In genomic region chr3:79261816-79262316, GRCm38 (mm10) we compare ENCODE assay signal across 8 mouse cellular contexts. TPM values are rescaled to one million over a fixed set of nuclear protein-coding genes. Genes with fewer than 3 reads are reported as not detected.
A peak's percentile ranks its signal among the peaks of the same experiment; 100 is the strongest.
DNase-seq lines count a peak whose midpoint lies in the region; ATAC-seq and TF ChIP-seq lines count a peak whose summit lies in the region.

No protein-coding gene starts in this region.

- no peak overlapping the region for H3K4me3 ChIP-seq in forebrain, embryonic 13.5 days
- H3K4me3 ChIP-seq in forebrain, embryonic 12.5 days (replicated peaks), result no peak overlapping the region
- no peak overlapping the region for H3K4me3 ChIP-seq in kidney, adult 2 months (ENCODE audit: insufficient read depth, low read depth, low read length)
- no peak overlapping the region for H3K4me3 ChIP-seq in lung, embryonic 14.5 days (ENCODE audit: low read depth, low read length)
- H3K4me3 ChIP-seq in thymus, adult 2 months (ENCODE audit: control insufficient read depth, insufficient read depth, low read length), result no peak overlapping the region
- H3K4me3 ChIP-seq in midbrain, embryonic 14.5 days (replicated peaks; ENCODE audit: low read depth, low read length), result no peak overlapping the region

- H3K36me3 ChIP-seq in forebrain, embryonic 13.5 days (ENCODE audit: poor library complexity, severe bottlenecking), result no peaks in the 10 kb centered on the region
- no peaks in the 10 kb centered on the region for H3K36me3 ChIP-seq in forebrain, embryonic 12.5 days (replicated peaks)
- H3K36me3 ChIP-seq in kidney, adult 2 months (ENCODE audit: control insufficient read depth, insufficient read depth, low read length), result no peaks in the 10 kb centered on the region
- H3K36me3 ChIP-seq in lung, embryonic 14.5 days (ENCODE audit: insufficient read depth), result no peaks in the 10 kb centered on the region
- no peaks in the 10 kb centered on the region for H3K36me3 ChIP-seq in thymus, adult 2 months (ENCODE audit: control insufficient read depth, insufficient read depth, low read length)
- H3K36me3 ChIP-seq in midbrain, embryonic 14.5 days (ENCODE audit: control insufficient read depth, insufficient read depth, low read length), result no peaks in the 10 kb centered on the region

- 87% methylated on average over 6 of the region's 6 CpGs for WGBS in forebrain, embryonic 13.5 days
- WGBS in forebrain, embryonic 12.5 days, result 85% methylated on average over 6 of the region's 6 CpGs
- WGBS in kidney, adult 2 months, result 49% methylated on average over 6 of the region's 6 CpGs
- WGBS in lung, embryonic 14.5 days, result 62% methylated on average over 6 of the region's 6 CpGs
- 93% methylated on average over 6 of the region's 6 CpGs for WGBS in thymus, adult 2 months
- WGBS in midbrain, embryonic 14.5 days, result 76% methylated on average over 6 of the region's 6 CpGs

- H3K27ac ChIP-seq in forebrain, embryonic 13.5 days, result no peak overlapping the region
- H3K27ac ChIP-seq in forebrain, embryonic 12.5 days, result no peak overlapping the region
- peak overlapping the region; percentile 87 for H3K27ac ChIP-seq in kidney, adult 2 months (ENCODE audit: insufficient read depth, low read depth, low read length)
- H3K27ac ChIP-seq in lung, embryonic 14.5 days (ENCODE audit: low read depth), result no peak overlapping the region
- no peak overlapping the region for H3K27ac ChIP-seq in thymus, adult 2 months (ENCODE audit: control insufficient read depth, insufficient read depth, low read length)
- no peak overlapping the region for H3K27ac ChIP-seq in midbrain, embryonic 14.5 days (replicated peaks; ENCODE audit: low read depth, low read length)

- TF ChIP-seq POLR2A in kidney, adult 2 months (IDR thresholded peaks at IDR 0.05; ENCODE audit: low read depth, low read length), result no peak
- TF ChIP-seq POLR2A in thymus, adult 2 months (IDR thresholded peaks at IDR 0.05; ENCODE audit: control insufficient read depth, extremely low read depth, insufficient read depth, low read length, poor library complexity), result no peak

- no peak overlapping the region for H3K4me2 ChIP-seq in forebrain, embryonic 13.5 days
- no peak overlapping the region for H3K4me2 ChIP-seq in forebrain, embryonic 12.5 days
- no peak overlapping the region for H3K4me2 ChIP-seq in lung, embryonic 14.5 days
- no peak overlapping the region for H3K4me2 ChIP-seq in midbrain, embryonic 14.5 days (ENCODE audit: low read length)

- no peak for TF ChIP-seq CTCF in kidney, adult 2 months (conservative IDR thresholded peaks at IDR 0.05; ENCODE audit: insufficient read depth, insufficient read length, low read depth, low read length)
- no peak for TF ChIP-seq CTCF in lung, embryonic 14.5 days (IDR thresholded peaks at IDR 0.05; ENCODE audit: low read depth)
- no peak for TF ChIP-seq CTCF in thymus, adult 2 months (IDR thresholded peaks at IDR 0.05; ENCODE audit: borderline replicate concordance, control insufficient read depth, extremely low read depth, insufficient read depth, low read length, poor library complexity)

- peak; percentile 70 for DNase-seq in adipocyte (ENCODE audit: low spot score)
- DNase-seq in kidney, adult 2 months, result peak; percentile 93
- no peak for DNase-seq in lung, embryonic 14.5 days
- no peak for DNase-seq in thymus, adult 2 months
- no peak for DNase-seq in midbrain, embryonic 14.5 days
- DNase-seq in B cell, adult 2 months, result no peak

- no peaks in the 10 kb centered on the region for H3K27me3 ChIP-seq in forebrain, embryonic 13.5 days
- H3K27me3 ChIP-seq in forebrain, embryonic 12.5 days, result no peaks in the 10 kb centered on the region
- H3K27me3 ChIP-seq in kidney, adult 2 months (replicated peaks; ENCODE audit: control insufficient read depth, insufficient read depth, low read length), result no peaks in the 10 kb centered on the region
- no peaks in the 10 kb centered on the region for H3K27me3 ChIP-seq in lung, embryonic 14.5 days (ENCODE audit: insufficient read depth, low read length)
- no peaks in the 10 kb centered on the region for H3K27me3 ChIP-seq in thymus, adult 2 months (ENCODE audit: control insufficient read depth, insufficient read depth, low read length)
- no peaks in the 10 kb centered on the region for H3K27me3 ChIP-seq in midbrain, embryonic 14.5 days (ENCODE audit: control insufficient read depth, insufficient read depth, low read length)

- H3K9ac ChIP-seq in forebrain, embryonic 13.5 days, result no peak overlapping the region
- H3K9ac ChIP-seq in forebrain, embryonic 12.5 days, result no peak overlapping the region
- no peak overlapping the region for H3K9ac ChIP-seq in lung, embryonic 14.5 days
- no peak overlapping the region for H3K9ac ChIP-seq in midbrain, embryonic 14.5 days (replicated peaks; ENCODE audit: low read length)

- no peaks in the 10 kb centered on the region; the same call in 1 of the 2 replicates for H3K9me3 ChIP-seq in forebrain, embryonic 13.5 days (replicated peaks)
- 0 out of 2 replicates have a peak, but pooled peaks cover 9% of the 10 kb centered on the region for H3K9me3 ChIP-seq in forebrain, embryonic 12.5 days
- H3K9me3 ChIP-seq in lung, embryonic 14.5 days (ENCODE audit: low read depth, low read length), result no peaks in the 10 kb centered on the region
- H3K9me3 ChIP-seq in midbrain, embryonic 14.5 days (ENCODE audit: control insufficient read depth, low read length), result no peaks in the 10 kb centered on the region

- peak; percentile 30; the same call in 1 of the 2 replicates for ATAC-seq in forebrain, embryonic 13.5 days
- no peak for ATAC-seq in forebrain, embryonic 12.5 days (ENCODE audit: low FRiP score)
- peak; percentile 38; the same call in 1 of the 2 replicates for ATAC-seq in lung, embryonic 14.5 days (ENCODE audit: insufficient read depth)
- no peak for ATAC-seq in midbrain, embryonic 14.5 days (ENCODE audit: low FRiP score, low TSS enrichment)

- 0 out of 2 replicates have a peak, but pooled peaks cover under 1% of the 10 kb centered on the region for H3K4me1 ChIP-seq in forebrain, embryonic 13.5 days
- H3K4me1 ChIP-seq in forebrain, embryonic 12.5 days, result peaks cover 3% of the 10 kb centered on the region; the same call in 1 of the 2 replicates
- peaks cover 21% of the 10 kb centered on the region for H3K4me1 ChIP-seq in kidney, adult 2 months (ENCODE audit: control insufficient read depth, insufficient read depth, low read length)
- no peaks in the 10 kb centered on the region for H3K4me1 ChIP-seq in lung, embryonic 14.5 days (ENCODE audit: insufficient read depth)
- H3K4me1 ChIP-seq in thymus, adult 2 months (replicated peaks; ENCODE audit: control insufficient read depth, insufficient read depth, low read length), result 0 out of 2 replicates have a peak, but pooled peaks cover 2% of the 10 kb centered on the region
- no peaks in the 10 kb centered on the region for H3K4me1 ChIP-seq in midbrain, embryonic 14.5 days (ENCODE audit: control insufficient read depth, insufficient read depth, low read length)

RNA-seq across cellular contexts. Expression of gene Rapgef2, which starts 24.5 kb away (rescaled TPM):
- polyA plus RNA-seq in forebrain, embryonic 13.5 days (2015; fragmentation: Nextera tagmentation; extraction: Ambion mirVana), result 7.5 and 7.7 TPM in 2 replicates
- 9.1 and 10.2 TPM in 2 replicates for polyA plus RNA-seq in forebrain, embryonic 12.5 days (2016; fragmentation: Nextera tagmentation; extraction: Ambion mirVana)
- polyA plus RNA-seq in kidney, adult 2 months (2012; rRNA removed), result 7.6 and 8.0 TPM in 2 replicates
- 8.7 and 10.1 TPM in 2 replicates for polyA plus RNA-seq in lung, embryonic 14.5 days (2014; fragmentation: Nextera tagmentation; extraction: Ambion mirVana)
- polyA plus RNA-seq in thymus, adult 2 months (2012; rRNA removed), result 8.7 and 9.7 TPM in 2 replicates
- 14.8 and 15.2 TPM in 2 replicates for polyA plus RNA-seq in midbrain, embryonic 14.5 days (2014; fragmentation: Nextera tagmentation; extraction: Ambion mirVana)

Comparison
In these comparisons a context has a peak if more than half of its experiments do, and no peak if none do; other contexts are left out.
1. ATAC-seq: peak in forebrain, embryonic 13.5 days (single experiment) and lung, embryonic 14.5 days (single experiment); none in forebrain, embryonic 12.5 days (single experiment) and midbrain, embryonic 14.5 days (single experiment).
2. DNase-seq: peak in adipocyte (single experiment) and kidney, adult 2 months (single experiment); none in lung, embryonic 14.5 days (single experiment), thymus, adult 2 months (single experiment), midbrain, embryonic 14.5 days (single experiment) and B cell, adult 2 months (0 of 2).